Mouse (Mus musculus) erythroblast, embryonic 14.5 days (primary cell): ENCODE data around the gene Wdr61.
"Not testable (repeated sequence)": the region's sequence is repeated elsewhere in the genome, so short reads cannot be mapped to it uniquely, and the experiment has no call there.

ENCODE experiments used
- GATA1 ChIP-seq: IDR thresholded peaks from 2 replicates; pipeline ENCODE4 v1.6.1; 2012; ENCODE audit warnings: low read length, inconsistent platforms, mixed read lengths
- TAL1 ChIP-seq: IDR thresholded peaks from 3 replicates; pipeline ENCODE4 v1.6.1; 2012; ENCODE audit warnings: low read length, inconsistent platforms, mixed read lengths

- TF ChIP-seq GATA1, TAL1: not testable (repeated sequence)
Measured at GRCm38 (mm10) chr9:54691241-54691805, 43.0 kb downstream of the Wdr61 start.
